Mouse (Mus musculus) heart, adult 2 months (tissue): ENCODE measurements around the gene Naalad2.

Experiments used
- CTCF ChIP-seq: fragments of 200-600 bp; IDR thresholded peaks from 2 replicates; pipeline ENCODE4 v1.8.1; 2022; ENCODE audit warnings: antibody characterized with exemption, mild to moderate bottlenecking, moderate library complexity
- EP300 ChIP-seq: fragments of 200-500 bp; IDR thresholded peaks from 2 replicates; pipeline ENCODE4 v1.6.1; 2011; ENCODE audit warnings: low read depth, low read length, control low read depth; ENCODE audit not compliant: insufficient read depth

DNA sequence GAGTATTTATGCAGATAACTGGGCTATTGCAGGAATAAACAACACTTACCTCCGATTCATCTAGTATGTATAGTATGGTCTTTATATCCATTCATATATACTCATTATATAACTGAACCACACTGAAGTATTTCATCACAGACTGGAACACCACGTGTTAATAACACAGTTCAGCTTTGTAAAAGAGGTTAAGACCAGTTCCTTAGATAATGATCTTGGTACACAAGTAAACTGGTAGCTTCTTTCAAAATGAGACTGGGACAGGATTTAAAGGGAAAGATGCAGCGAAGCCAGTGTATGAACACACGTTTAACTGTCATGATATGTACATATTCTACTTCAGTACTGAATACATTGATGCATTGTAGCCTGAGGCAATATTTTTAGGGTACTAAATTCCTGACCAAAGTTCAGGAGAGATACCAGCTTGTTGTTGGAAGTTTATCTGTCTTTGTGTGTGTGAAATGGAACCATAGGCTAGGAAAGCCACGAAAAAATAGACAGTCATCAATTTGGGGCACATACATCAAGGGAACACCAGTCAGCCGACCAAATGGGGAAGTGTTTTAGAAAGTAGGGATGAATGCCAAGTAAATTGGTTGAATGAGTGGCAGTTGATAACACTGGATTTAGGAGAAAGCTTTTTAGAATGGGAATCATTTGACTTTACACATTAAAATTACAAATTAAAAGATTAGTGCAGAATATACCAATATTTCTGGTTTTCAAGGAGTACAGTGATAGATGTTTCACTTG lies 109.6 kb downstream of the Naalad2 start:
- TF ChIP-seq CTCF: no peak
- no peak for TF ChIP-seq EP300
